Mouse (Mus musculus) embryonic facial prominence, embryonic 15.5 days (tissue): ENCODE data around the gene Cfap157. TPM values are rescaled to one million over a fixed set of nuclear protein-coding genes. Genes with fewer than 3 reads are reported as not detected.

Experiments used
- ATAC-seq: fragments of 200-750 bp; cut with Nextera tagmentation; 2 replicates; pipeline ENCODE4 v1.8.0; 2017; ENCODE audit warnings: low read depth, moderate TSS enrichment; ENCODE audit not compliant: insufficient number of reproducible peaks, low FRiP score, low TSS enrichment
- H3K27ac ChIP-seq: fragments of 300-500 bp; sonication (generic); replicated peaks from 2 replicates; pipeline ENCODE4 v1.5.1; 2015; ENCODE audit warnings: mild to moderate bottlenecking, inconsistent platforms
- H3K27me3 ChIP-seq: fragments of 300-500 bp; sonication (generic); 2 replicates; pipeline ENCODE4 v1.6.1; 2015; ENCODE audit warnings: inconsistent platforms
- H3K36me3 ChIP-seq: fragments of 300-500 bp; sonication (generic); 2 replicates; pipeline ENCODE4 v1.6.1; 2015; ENCODE audit warnings: mild to moderate bottlenecking, inconsistent platforms
- H3K4me1 ChIP-seq: fragments of 300-500 bp; sonication (generic); 2 replicates; pipeline ENCODE4 v1.6.1; 2015; ENCODE audit warnings: inconsistent platforms
- H3K4me2 ChIP-seq: fragments of 300-500 bp; sonication (generic); replicated peaks from 2 replicates; pipeline ENCODE4 v1.6.1; 2015; ENCODE audit warnings: mild to moderate bottlenecking, inconsistent platforms
- H3K4me3 ChIP-seq: fragments of 300-500 bp; sonication (generic); replicated peaks from 2 replicates; pipeline ENCODE4 v1.5.1; 2015; ENCODE audit warnings: mild to moderate bottlenecking, inconsistent platforms
- H3K9ac ChIP-seq: fragments of 300-500 bp; sonication (generic); 2 replicates; pipeline ENCODE4 v1.6.1; 2015; ENCODE audit warnings: inconsistent platforms
- H3K9me3 ChIP-seq: fragments of 300-500 bp; sonication (generic); replicated peaks from 2 replicates; pipeline ENCODE4 v1.6.1; 2016; ENCODE audit warnings: inconsistent platforms
- WGBS: fragments of 180-500 bp; shearing (Covaris S2); methylation state at CpG from one replicate; pipeline ENCODE4 v1.1.7; 2015; 5-methylcytosine and 5-hydroxymethylcytosine counted together
- polyA plus RNA-seq: library from polyadenylated mRNA; unstranded; fragments of >200 nt; fragmentation: Nextera tagmentation; extraction: Ambion mirVana; gene quantifications from 2 replicates; pipeline ENCODE4 v1.2.1, GENCODE M21; 2015

Gene Cfap157
- polyA plus RNA-seq, 1 experiment from 2014 or later: 3.4 TPM

DNA sequence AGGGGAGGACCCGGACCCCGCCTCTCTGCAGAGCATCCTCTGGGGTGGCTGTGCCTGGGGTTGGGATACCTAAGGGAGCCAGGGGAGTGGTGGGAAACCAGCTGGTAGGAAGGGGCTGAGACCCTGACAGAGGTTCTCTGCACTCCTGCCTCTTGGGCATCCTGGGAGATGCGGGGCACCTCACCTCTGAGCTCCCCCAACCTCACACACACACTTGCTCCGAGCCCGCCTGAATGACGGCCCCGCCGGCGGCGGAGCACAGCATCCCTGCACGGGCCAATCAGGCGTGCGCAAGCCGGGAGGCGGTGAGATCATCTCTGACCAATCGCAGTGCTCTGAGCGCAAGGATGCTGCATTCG is 42.1 kb downstream of the Cfap157 start:
- Histone ChIP-seq H3K9me3 (no peaks in the 10 kb centered on the region), H3K4me1 (peaks cover 19% of the 10 kb centered on the region), H3K27ac (no peak overlapping the region), H3K27me3 (peaks cover 20% of the 10 kb centered on the region), H3K9ac (no peak overlapping the region), H3K4me3 (peak overlapping the region; percentile 49), H3K4me2 (peak overlapping the region; percentile 93), H3K36me3 (peaks cover 18% of the 10 kb centered on the region)
- 6% methylated on average over 18 of the region's 18 CpGs for whole genome bisulfite sequencing
- ATAC-seq: peak; percentile 66

DNA sequence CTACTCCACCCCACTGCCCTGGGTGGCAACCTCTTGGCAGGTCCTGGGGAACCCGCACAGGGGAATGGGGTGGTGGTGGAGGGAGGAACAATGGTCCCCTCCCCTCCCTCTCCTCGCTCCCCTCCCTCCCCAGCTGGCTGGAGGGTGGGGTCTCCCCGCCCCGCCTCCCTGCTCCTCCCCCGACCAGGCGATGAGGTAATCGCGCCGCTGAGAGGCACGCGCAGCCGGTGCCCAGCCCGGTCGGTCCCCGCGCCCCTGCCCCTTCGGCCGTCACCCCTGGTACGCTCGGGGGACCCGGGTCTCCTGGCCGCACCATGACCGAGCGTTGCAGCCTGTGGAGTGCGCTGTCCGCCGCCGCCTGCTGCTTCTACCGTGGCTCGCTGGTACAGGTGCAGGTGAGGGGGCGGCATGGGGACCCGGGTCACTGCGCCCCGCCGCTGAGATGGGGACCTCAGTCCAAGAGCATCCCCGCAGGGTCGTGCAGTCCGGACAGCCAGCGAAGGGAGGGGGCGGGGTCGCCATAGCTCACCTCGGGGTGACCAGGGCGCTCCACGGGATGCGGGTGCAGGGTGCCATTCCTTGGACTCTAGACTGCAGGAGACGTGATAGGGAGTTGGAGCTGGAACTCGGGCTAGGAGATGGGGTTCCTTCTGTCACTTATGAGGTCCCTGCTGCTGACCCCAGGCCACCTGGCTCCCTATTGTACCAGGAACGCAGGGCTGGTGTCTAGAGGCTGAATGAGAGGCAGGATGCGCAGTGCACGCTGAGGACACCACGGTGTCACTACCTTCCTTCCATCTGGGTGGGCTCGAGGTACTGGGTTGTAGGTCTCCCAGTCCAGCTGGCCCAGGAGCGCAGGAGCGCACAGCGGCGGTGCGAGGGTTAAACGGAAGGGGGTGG is 42.7 kb downstream of the Cfap157 start:
- ATAC-seq: peak; percentile 55
- Histone ChIP-seq H3K4me1 (peaks cover 19% of the 10 kb centered on the region), H3K36me3 (peaks cover 12% of the 10 kb centered on the region), H3K9me3 (no peaks in the 10 kb centered on the region), H3K27ac (no peak overlapping the region), H3K4me2 (peak overlapping the region; percentile 93), H3K9ac (peak overlapping the region; percentile 23; the same call in 1 of the 2 replicates), H3K4me3 (peak overlapping the region; percentile 49), H3K27me3 (peaks cover 20% of the 10 kb centered on the region)
- WGBS: 5% methylated on average over 47 of the region's 58 CpGs

DNA sequence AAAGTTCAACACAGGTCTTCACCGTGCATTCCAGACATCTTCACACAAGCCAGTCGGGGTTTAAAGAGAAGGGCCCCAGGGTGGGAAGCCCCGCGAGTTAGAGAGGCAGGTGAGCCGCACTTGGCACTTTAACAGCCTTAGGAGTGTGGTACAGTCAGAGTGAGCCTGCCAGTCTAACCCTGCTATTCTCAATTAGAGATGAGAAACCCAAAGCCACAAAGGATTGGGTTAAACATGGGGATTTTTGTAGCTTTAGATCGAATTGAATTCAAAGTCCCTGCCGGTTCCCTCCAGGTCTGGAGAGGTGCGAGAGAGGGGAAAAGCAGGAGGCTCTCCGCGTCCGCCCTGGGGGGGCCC is 43.3 kb downstream of the Cfap157 start, which contains the start of gene 6330409D20Rik:
Gene 6330409D20Rik (minus strand): TSS at position 101 of the 357 bp plus-strand sequence.
- H3K9ac ChIP-seq: peak within 1 kb of the TSS; percentile 23; the same call in 1 of the 2 replicates
- peaks cover 20% of the 10 kb centered on the region for H3K27me3 ChIP-seq
- H3K36me3 ChIP-seq: peaks cover 6% of the 10 kb centered on the region
- ATAC-seq: no peak
- peaks cover 19% of the 10 kb centered on the region for H3K4me1 ChIP-seq
- 9% methylated on average over 11 of the region's 11 CpGs for WGBS
- no peak within 1 kb of the TSS for H3K27ac ChIP-seq
- peak within 1 kb of the TSS; percentile 93 for H3K4me2 ChIP-seq
- no peaks in the 10 kb centered on the region for H3K9me3 ChIP-seq
- H3K4me3 ChIP-seq: peak within 1 kb of the TSS; percentile 49

DNA sequence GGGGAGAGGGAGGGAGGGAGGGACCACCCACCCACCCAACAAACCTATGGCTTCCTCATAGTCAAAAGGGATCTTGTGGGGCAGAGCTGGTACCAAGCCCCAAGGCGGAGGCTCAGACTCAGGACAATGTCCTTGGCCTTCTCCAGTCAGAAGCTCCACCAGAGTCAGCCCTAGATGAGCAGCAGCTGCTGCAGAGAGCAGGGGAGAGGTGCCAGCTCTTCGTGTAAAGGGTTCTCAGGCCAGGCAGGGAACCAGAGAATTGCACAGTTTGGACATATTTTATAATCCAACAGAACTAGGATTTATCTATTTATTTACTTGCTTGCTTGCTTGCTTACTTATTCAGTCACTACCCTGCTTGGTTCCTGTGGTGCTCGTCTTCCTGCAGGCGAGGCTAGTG is 44.9 kb downstream of the Cfap157 start:
- no peak overlapping the region for H3K4me3 ChIP-seq
- ATAC-seq: no peak
- H3K9me3 ChIP-seq: no peaks in the 10 kb centered on the region
- no peaks in the 10 kb centered on the region for H3K36me3 ChIP-seq
- no peak overlapping the region for H3K9ac ChIP-seq
- 64% methylated on average over 4 of the region's 4 CpGs for WGBS
- peaks cover 28% of the 10 kb centered on the region for H3K4me1 ChIP-seq
- no peak overlapping the region for H3K27ac ChIP-seq
- peaks cover 20% of the 10 kb centered on the region for H3K27me3 ChIP-seq
- H3K4me2 ChIP-seq: no peak overlapping the region

DNA sequence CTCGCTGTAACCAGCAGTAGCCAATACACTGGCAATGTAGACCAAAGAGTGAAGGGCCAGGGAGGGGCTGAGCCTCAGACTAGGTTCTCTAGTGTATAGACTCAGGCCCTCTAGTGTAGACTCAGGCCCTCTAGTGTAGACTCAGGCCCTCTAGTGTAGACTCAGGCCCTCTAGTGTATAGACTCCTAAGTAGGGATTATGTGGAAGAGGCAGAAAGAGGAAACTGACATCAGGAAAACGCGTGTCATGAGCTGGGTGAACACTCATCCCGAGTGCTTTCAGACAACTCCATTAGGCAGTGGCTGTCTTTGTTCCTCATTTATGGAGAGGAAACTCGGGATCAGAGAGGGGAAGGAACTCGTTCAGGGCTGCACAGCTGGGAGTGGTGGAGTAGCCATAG is 47.2 kb downstream of the Cfap157 start:
- H3K4me1 ChIP-seq: peaks cover 29% of the 10 kb centered on the region
- no peak for ATAC-seq
- no peak overlapping the region for H3K27ac ChIP-seq
- no peak overlapping the region for H3K4me3 ChIP-seq
- H3K9ac ChIP-seq: no peak overlapping the region
- no peaks in the 10 kb centered on the region for H3K36me3 ChIP-seq
- no peak overlapping the region for H3K4me2 ChIP-seq
- peaks cover 13% of the 10 kb centered on the region for H3K27me3 ChIP-seq
- WGBS: 53% methylated on average over 6 of the region's 6 CpGs
- H3K9me3 ChIP-seq: no peaks in the 10 kb centered on the region

DNA sequence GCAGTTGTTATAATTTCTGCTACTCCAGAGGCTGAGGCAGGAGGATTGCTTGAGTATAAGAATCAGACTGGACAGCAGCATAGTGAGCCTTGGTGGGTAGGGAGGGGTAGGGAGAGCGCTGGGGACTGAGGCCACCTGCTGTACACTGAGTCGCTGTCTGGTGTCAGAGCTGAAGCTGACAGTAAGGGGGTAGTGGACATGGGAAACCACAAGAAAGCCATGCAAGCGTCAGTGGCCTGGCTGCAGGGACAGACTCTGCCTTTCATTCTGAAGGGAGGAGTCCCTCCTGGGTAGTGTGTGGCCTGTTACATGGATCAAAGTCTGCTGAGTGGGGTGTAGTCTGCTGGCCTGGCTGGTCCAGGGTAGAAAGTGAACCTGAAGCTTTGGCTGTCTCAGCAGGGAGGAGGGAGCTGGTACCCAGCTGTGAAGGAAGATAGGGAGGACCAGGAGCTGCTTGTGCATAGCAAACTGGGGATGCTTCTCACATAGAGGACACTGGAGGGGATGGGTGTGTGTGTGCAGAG is 47.9 kb downstream of the Cfap157 start:
- Histone ChIP-seq H3K27ac (no peak overlapping the region), H3K36me3 (no peaks in the 10 kb centered on the region), H3K4me3 (no peak overlapping the region), H3K27me3 (peaks cover 8% of the 10 kb centered on the region), H3K9ac (no peak overlapping the region), H3K4me1 (peaks cover 27% of the 10 kb centered on the region), H3K9me3 (no peaks in the 10 kb centered on the region), H3K4me2 (no peak overlapping the region)
- no peak for ATAC-seq
- 45% methylated on average over 3 of the region's 3 CpGs for WGBS

DNA sequence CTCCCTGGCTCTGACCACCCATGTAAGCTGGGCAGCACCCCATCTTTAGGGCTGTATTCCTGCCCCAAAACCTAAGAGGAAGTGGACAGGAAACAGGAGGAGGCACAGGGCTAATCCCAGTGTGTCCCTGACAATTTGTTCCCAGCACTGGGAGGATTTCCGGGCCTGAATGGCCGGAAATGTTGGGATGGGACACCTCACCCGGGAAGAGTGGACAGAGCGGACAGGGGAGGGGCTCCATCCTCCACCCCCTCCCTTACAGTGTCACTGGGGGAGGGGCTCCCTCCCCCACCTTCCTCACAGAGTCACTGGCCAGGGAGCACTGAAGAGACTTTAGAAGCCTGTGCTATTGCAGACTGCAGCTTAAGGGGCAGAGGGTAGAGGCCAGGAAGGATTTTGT is 49.3 kb downstream of the Cfap157 start:
- Histone ChIP-seq H3K9me3 (no peaks in the 10 kb centered on the region), H3K36me3 (no peaks in the 10 kb centered on the region), H3K27ac (no peak overlapping the region), H3K4me3 (no peak overlapping the region), H3K4me1 (peaks cover 31% of the 10 kb centered on the region), H3K4me2 (no peak overlapping the region), H3K9ac (no peak overlapping the region), H3K27me3 (peaks cover 3% of the 10 kb centered on the region; the same call in 1 of the 2 replicates)
- ATAC-seq: no peak
- 41% methylated on average over 4 of the region's 4 CpGs for WGBS

DNA sequence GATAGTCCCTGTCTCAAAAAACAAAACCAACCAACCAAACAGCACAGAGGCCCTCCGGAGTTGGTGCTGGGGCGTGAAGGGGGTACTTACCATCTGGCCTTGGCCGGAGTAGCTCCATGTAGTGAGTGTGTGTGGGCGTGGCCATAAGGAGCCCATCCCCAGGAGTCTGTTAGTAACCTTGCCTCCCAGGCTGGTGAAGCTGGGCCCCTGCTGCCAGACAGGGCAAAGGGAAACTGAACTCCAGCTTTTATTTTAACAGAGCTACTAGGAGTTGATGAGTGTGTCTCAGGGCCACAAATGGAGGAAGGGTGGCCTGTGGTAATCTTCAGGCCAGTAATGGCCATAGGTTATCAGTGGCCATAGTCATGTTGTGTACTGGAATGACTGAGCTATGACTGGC is 49.7 kb downstream of the Cfap157 start:
- no peak overlapping the region for H3K4me2 ChIP-seq
- no peak overlapping the region for H3K4me3 ChIP-seq
- no peaks in the 10 kb centered on the region for H3K36me3 ChIP-seq
- no peak for ATAC-seq
- 35% methylated on average over 4 of the region's 4 CpGs for WGBS
- no peak overlapping the region for H3K9ac ChIP-seq
- H3K27me3 ChIP-seq: no peaks in the 10 kb centered on the region
- H3K9me3 ChIP-seq: no peaks in the 10 kb centered on the region
- H3K4me1 ChIP-seq: peaks cover 32% of the 10 kb centered on the region
- 0 out of 2 replicates have a peak overlapping the region, but pooled peaks have one; percentile 14 for H3K27ac ChIP-seq

DNA sequence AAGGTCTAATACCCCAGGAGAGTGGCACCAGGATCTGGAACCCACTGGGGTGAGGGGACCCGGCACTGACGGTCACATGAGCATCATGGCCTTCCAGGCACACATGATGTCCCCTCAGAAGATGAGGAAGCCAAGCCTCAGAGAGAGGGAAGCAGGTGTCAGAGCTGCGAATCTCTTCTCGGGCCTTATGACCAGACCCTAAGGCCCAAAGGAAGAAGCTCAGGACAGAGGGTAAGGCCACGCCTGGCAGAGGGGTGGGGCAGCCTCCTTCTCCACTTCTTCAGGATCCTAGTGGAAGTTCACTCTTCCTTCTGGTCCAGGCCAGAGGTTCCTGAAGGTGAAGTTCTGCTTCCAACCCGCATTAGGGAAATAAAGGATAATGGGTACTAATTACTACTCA is 51.5 kb downstream of the Cfap157 start:
- Histone ChIP-seq H3K4me2 (no peak overlapping the region), H3K9ac (no peak overlapping the region), H3K9me3 (no peaks in the 10 kb centered on the region), H3K36me3 (no peaks in the 10 kb centered on the region), H3K4me3 (no peak overlapping the region), H3K27ac (no peak overlapping the region), H3K27me3 (no peaks in the 10 kb centered on the region), H3K4me1 (peaks cover 43% of the 10 kb centered on the region)
- ATAC-seq: no peak
- WGBS: 66% methylated on average over 6 of the region's 6 CpGs

DNA sequence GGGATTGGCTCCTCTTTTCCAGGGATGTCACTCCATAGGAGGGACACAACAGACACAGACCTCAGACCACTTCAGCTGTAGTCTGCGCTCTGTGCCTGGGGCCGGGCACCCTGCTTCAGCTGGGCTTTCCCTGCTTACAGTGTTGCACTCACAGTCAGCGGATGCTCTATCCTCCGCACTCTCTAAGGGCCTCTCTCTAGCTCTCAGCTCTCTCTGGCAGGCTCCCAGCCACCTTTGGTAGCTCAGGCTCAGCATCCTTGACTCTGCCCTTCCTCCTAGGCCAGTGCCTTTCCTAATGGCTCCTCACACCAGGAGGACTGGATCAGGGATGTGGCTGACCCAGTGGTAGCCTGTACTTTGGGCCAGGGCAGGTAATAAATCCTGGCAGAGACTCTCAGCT is 52.3 kb downstream of the Cfap157 start:
- H3K4me1 ChIP-seq: peaks cover 48% of the 10 kb centered on the region
- H3K9me3 ChIP-seq: no peaks in the 10 kb centered on the region
- ATAC-seq: no peak
- no peaks in the 10 kb centered on the region for H3K27me3 ChIP-seq
- no peaks in the 10 kb centered on the region for H3K36me3 ChIP-seq
- H3K4me3 ChIP-seq: no peak overlapping the region
- H3K9ac ChIP-seq: no peak overlapping the region
- H3K4me2 ChIP-seq: no peak overlapping the region
- H3K27ac ChIP-seq: peak overlapping the region; percentile 45
- 50% methylated on average over 4 of the region's 4 CpGs for WGBS

DNA sequence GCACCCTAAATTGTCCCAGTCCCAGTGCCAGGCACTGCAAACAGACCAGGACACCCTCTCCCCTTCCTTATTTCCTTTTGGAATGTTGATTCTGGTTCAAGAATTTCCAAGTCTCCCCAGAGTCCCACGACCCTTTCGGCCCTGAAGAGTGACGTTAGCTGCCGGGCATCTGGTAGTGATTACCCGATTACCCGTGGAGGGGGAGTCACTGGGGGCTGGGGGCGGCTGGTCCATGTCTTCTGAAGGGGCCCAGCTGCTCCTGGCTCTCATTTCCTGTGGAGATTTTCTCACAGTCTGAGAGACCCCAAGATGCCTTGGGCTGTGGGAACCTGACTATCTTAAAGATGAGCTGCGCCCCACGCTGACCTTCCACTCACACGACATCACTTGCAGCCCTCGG is 53.4 kb downstream of the Cfap157 start:
- Histone ChIP-seq H3K9me3 (no peaks in the 10 kb centered on the region), H3K9ac (no peak overlapping the region), H3K4me2 (peak overlapping the region; percentile 15; the same call in 1 of the 2 replicates), H3K4me1 (peaks cover 49% of the 10 kb centered on the region), H3K4me3 (no peak overlapping the region), H3K36me3 (no peaks in the 10 kb centered on the region), H3K27me3 (no peaks in the 10 kb centered on the region), H3K27ac (peak overlapping the region; percentile 74)
- ATAC-seq: no peak
- WGBS: 8% methylated on average over 11 of the region's 11 CpGs
